23 mouse cellular contexts compared by ENCODE assay signal in the genomic region with DNA sequence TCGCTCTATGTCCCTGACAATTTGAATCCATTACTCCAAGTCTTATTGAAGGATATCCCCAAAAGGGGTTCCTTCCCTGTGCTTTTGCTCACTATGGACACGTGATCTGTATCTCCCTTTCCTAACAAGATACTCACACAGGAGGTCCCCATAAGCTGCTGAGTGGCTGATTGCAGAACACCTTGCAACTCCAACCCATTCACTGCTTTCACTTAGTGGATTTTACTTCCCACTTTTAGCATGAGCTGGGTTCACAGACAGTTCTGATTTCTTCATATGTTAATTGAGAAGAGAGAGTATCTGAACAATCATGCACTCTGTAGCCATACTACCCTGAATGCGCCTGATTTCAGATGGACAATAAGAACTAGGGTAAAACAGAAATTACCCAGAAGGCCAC.
DNase-seq lines count a peak whose midpoint lies in the region; ATAC-seq and TF ChIP-seq lines count a peak whose summit lies in the region.
"Had no signal": no experiment of that assay in that cellular context is flagged by ENCODE, and none has a peak within 500 bp of the region (broad histone marks: within the 10 kb centered on the region; RNA-seq: fewer than 3 reads in every experiment).

No protein-coding gene starts in this region.

- TF ChIP-seq CTCF in lung, postnatal 0 days (IDR thresholded peaks at IDR 0.05): no peak
- TF ChIP-seq CTCF in forebrain, postnatal 0 days (IDR thresholded peaks at IDR 0.05; ENCODE audit: low read depth): no peak

- H3K27ac ChIP-seq in lung, postnatal 0 days (ENCODE audit: low read length): no peak overlapping the region
- no peak overlapping the region for H3K27ac ChIP-seq in forebrain, postnatal 0 days (ENCODE audit: low read depth, low read length)
- H3K27ac ChIP-seq: embryonic facial prominence, embryonic 10.5 days; embryonic facial prominence, embryonic 12.5 days had no signal

- H3K36me3 ChIP-seq in lung, postnatal 0 days (ENCODE audit: insufficient read depth, low read length): no peaks in the 10 kb centered on the region
- H3K36me3 ChIP-seq in forebrain, postnatal 0 days (ENCODE audit: insufficient read depth): no peaks in the 10 kb centered on the region
- H3K36me3 ChIP-seq: embryonic facial prominence, embryonic 10.5 days; embryonic facial prominence, embryonic 12.5 days; G1E had no signal

- no peaks in the 10 kb centered on the region for H3K4me1 ChIP-seq in lung, postnatal 0 days (ENCODE audit: insufficient read depth, low read depth, low read length)
- H3K4me1 ChIP-seq in forebrain, postnatal 0 days (ENCODE audit: insufficient read depth): no peaks in the 10 kb centered on the region
- H3K4me1 ChIP-seq: embryonic facial prominence, embryonic 10.5 days; embryonic facial prominence, embryonic 12.5 days had no signal

- DNase-seq in lung, postnatal 0 days (ENCODE audit: low spot score): no peak
- DNase-seq in kidney, adult 18-20 months: no peak
- no peak for DNase-seq in forebrain, postnatal 0 days
- DNase-seq: adrenal gland, adult 8-10 months; adrenal gland, postnatal 14 days; adrenal gland, postnatal 36 days; B cell, adult 2 months; cerebellum, adult 11-12 months; cerebellum, adult 2 months; cerebellum, adult 9-10 months; cerebellum, postnatal 10 days; cerebellum, postnatal 25 days had no signal

- no peak for TF ChIP-seq EP300 in lung, postnatal 0 days (IDR thresholded peaks at IDR 0.05)

- 84% methylated on average over 3 of the region's 3 CpGs for WGBS in lung, postnatal 0 days
- WGBS in forebrain, postnatal 0 days: 88% methylated on average over 3 of the region's 3 CpGs

- no peak overlapping the region for H3K9ac ChIP-seq in lung, postnatal 0 days (replicated peaks; ENCODE audit: low read depth)
- no peak overlapping the region for H3K9ac ChIP-seq in forebrain, postnatal 0 days
- H3K9ac ChIP-seq: embryonic facial prominence, embryonic 12.5 days had no signal

- no peaks in the 10 kb centered on the region for H3K9me3 ChIP-seq in lung, postnatal 0 days (ENCODE audit: low read length)
- no peaks in the 10 kb centered on the region for H3K9me3 ChIP-seq in forebrain, postnatal 0 days (ENCODE audit: low read length)
- H3K9me3 ChIP-seq: embryonic facial prominence, embryonic 10.5 days; embryonic facial prominence, embryonic 12.5 days had no signal

- H3K4me3 ChIP-seq in lung, postnatal 0 days (ENCODE audit: low read depth, low read length): no peak overlapping the region
- no peak overlapping the region for H3K4me3 ChIP-seq in forebrain, postnatal 0 days (ENCODE audit: low read depth, low read length)
- H3K4me3 ChIP-seq: embryonic facial prominence, embryonic 10.5 days; embryonic facial prominence, embryonic 12.5 days had no signal

- no peaks in the 10 kb centered on the region for H3K27me3 ChIP-seq in lung, postnatal 0 days (replicated peaks; ENCODE audit: insufficient read depth, low read length)
- H3K27me3 ChIP-seq in forebrain, postnatal 0 days (ENCODE audit: insufficient read depth, low read length): no peaks in the 10 kb centered on the region
- H3K27me3 ChIP-seq: CH12.LX; embryonic facial prominence, embryonic 12.5 days; Patski had no signal

- H3K4me2 ChIP-seq in lung, postnatal 0 days (replicated peaks; ENCODE audit: low read depth, low read length): no peak overlapping the region
- no peak overlapping the region for H3K4me2 ChIP-seq in forebrain, postnatal 0 days (ENCODE audit: low read depth)
- H3K4me2 ChIP-seq: embryonic facial prominence, embryonic 12.5 days had no signal

- peak; percentile 71 for ATAC-seq in granulocyte monocyte progenitor cell, adult 5-6 weeks (replicated peaks; ENCODE audit: poor library complexity, severe bottlenecking)
- peak; percentile 37; the same call in 1 of the 2 replicates for ATAC-seq in megakaryocyte progenitor cell, adult 5-6 weeks (replicated peaks; ENCODE audit: poor library complexity)
- ATAC-seq in lung, postnatal 0 days: no peak
- no peak for ATAC-seq in forebrain, postnatal 0 days
- ATAC-seq: activated CD4-positive, CD25-positive, alpha-beta regulatory T cell, adult 4 months; CD4-positive, CD25-positive, alpha-beta regulatory T cell, adult 4 months; forebrain, embryonic 14.5 days; forebrain, embryonic 16.5 days; Patski had no signal

Comparison
In these comparisons a context has a peak if more than half of its experiments do, and no peak if none do; other contexts are left out.
1. ATAC-seq: peak in granulocyte monocyte progenitor cell, adult 5-6 weeks (single experiment) and megakaryocyte progenitor cell, adult 5-6 weeks (single experiment); none in lung, postnatal 0 days (single experiment) and forebrain, postnatal 0 days (single experiment).